Mouse (Mus musculus) myocyte (in vitro differentiated cells): ENCODE data around the gene Gm11084. TPM values are rescaled to one million over a fixed set of nuclear protein-coding genes. Genes with fewer than 3 reads are reported as not detected.
A peak's percentile ranks its signal among the peaks of the same experiment; 100 is the strongest.

Source experiments
- H3K27me3 ChIP-seq: one replicate; pipeline ENCODE4 v1.6.1; 2011; ENCODE audit not compliant: control insufficient read depth, insufficient read depth, insufficient read length
- H3K36me3 ChIP-seq: one replicate; pipeline ENCODE4 v1.6.1; 2011; ENCODE audit not compliant: control insufficient read depth, insufficient read depth
- H3K4me2 ChIP-seq: one replicate; pipeline ENCODE4 v1.6.1; 2011; ENCODE audit warnings: low read depth, control low read depth
- H3K4me3 ChIP-seq: one replicate; pipeline ENCODE4 v1.5.1; 2011; ENCODE audit warnings: mild to moderate bottlenecking, control low read depth, moderate library complexity
- H3K79me2 ChIP-seq: one replicate; pipeline ENCODE4 v1.6.1; 2011; ENCODE audit not compliant: control insufficient read depth, insufficient read depth
- H3ac ChIP-seq: one replicate; pipeline ENCODE4 v1.6.1; 2011; ENCODE audit not compliant: control insufficient read depth, insufficient read length
- CEBPB ChIP-seq: IDR thresholded peaks from 2 replicates; pipeline ENCODE4 v1.6.1; 2011; ENCODE audit warnings: mild to moderate bottlenecking, moderate library complexity; ENCODE audit not compliant: poor library complexity, insufficient read depth, severe bottlenecking
- E2F4 ChIP-seq: IDR thresholded peaks from one replicate; pipeline ENCODE4 v1.6.1; 2011; ENCODE audit warnings: mild to moderate bottlenecking, control low read depth, moderate library complexity; ENCODE audit not compliant: insufficient read depth
- MAX ChIP-seq: IDR thresholded peaks from one replicate; pipeline ENCODE4 v1.6.1; 2011; ENCODE audit warnings: low read depth, mild to moderate bottlenecking, control low read depth
- MYOD1 ChIP-seq, 3 experiments: IDR thresholded peaks; one replicate each; pipeline ENCODE4 v1.6.1; 2011; ENCODE audit warnings: control low read depth in 2 of 3, low read depth in 2 of 3, mild to moderate bottlenecking in 2 of 3, moderate library complexity in 1 of 3; ENCODE audit not compliant: insufficient read length in 2 of 3, control insufficient read depth in 1 of 3
- MYOG ChIP-seq, 3 experiments: IDR thresholded peaks; one replicate each; pipeline ENCODE4 v1.6.1; 2011; ENCODE audit warnings: control low read depth in 2 of 3, low read depth in 2 of 3, mild to moderate bottlenecking in 2 of 3; ENCODE audit not compliant: insufficient read length in 2 of 3, control insufficient read depth in 1 of 3, insufficient read depth in 1 of 3
- POLR2A ChIP-seq: IDR thresholded peaks from one replicate; pipeline ENCODE4 v1.6.1; 2011; ENCODE audit warnings: low read depth, mild to moderate bottlenecking, control low read depth, moderate library complexity; ENCODE audit not compliant: insufficient read length
- POLR2AphosphoS2 ChIP-seq: IDR thresholded peaks from one replicate; pipeline ENCODE4 v1.6.1; 2011; ENCODE audit warnings: low read depth, control low read depth; ENCODE audit not compliant: insufficient read length
- REST ChIP-seq: IDR thresholded peaks from one replicate; pipeline ENCODE4 v1.6.1; 2011; ENCODE audit warnings: mild to moderate bottlenecking, control low read depth, moderate library complexity; ENCODE audit not compliant: insufficient read depth, insufficient read length
- SRF ChIP-seq: IDR thresholded peaks from one replicate; pipeline ENCODE4 v1.6.1; 2011; ENCODE audit warnings: low read depth; ENCODE audit not compliant: control insufficient read depth, insufficient read length
- TCF12 ChIP-seq: IDR thresholded peaks from one replicate; pipeline ENCODE4 v1.6.1; 2011; ENCODE audit warnings: mild to moderate bottlenecking, control low read depth; ENCODE audit not compliant: poor library complexity, insufficient read depth, severe bottlenecking
- TCF3 ChIP-seq: IDR thresholded peaks from one replicate; pipeline ENCODE4 v1.6.1; 2011; ENCODE audit warnings: low read depth, control low read depth; ENCODE audit not compliant: insufficient read length
- USF1 ChIP-seq: IDR thresholded peaks from one replicate; pipeline ENCODE4 v1.6.1; 2011; ENCODE audit warnings: low read depth, mild to moderate bottlenecking, control low read depth, moderate library complexity
- polyA plus RNA-seq: library from polyadenylated mRNA; unstranded; fragments of >200 nt; fragmentation: generic; extraction: Trizol; gene quantifications from one replicate; pipeline ENCODE4 v1.2.1, GENCODE M21; 2012; ENCODE audit warnings: missing spikeins

The Gm11084 gene
- polyA plus RNA-seq, 1 experiment, result not detected

DNA sequence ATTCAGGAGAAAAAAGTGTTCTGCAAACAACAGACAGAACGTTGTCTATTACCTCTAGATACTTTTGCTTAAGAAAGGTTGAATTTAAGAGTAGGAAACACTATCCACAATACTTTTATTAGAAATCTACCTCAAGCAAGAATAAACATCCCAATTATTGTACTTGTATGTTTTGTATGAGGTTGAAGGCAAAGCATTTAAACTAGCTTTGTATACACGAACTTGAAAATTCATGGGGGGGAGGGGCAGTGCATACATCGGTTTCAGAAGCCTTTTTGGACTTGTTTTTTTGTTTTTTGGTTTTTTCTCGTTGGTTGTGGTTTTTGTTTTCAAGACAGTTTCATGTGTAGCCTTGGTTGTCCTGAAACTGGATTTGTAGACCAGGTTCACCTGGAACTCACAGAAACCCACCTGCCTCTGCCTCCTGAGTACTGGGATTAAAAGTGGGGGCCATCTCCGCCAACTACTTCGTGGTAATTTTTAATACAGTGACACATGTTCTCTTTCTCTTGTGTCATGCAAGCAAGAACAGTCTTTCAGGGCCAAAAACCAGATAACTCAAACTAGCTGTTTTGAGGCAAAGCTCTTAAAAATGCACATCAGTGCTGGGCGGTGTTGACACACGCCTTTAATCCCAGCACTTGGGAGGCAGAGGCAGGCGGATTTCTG, 4.9 kb downstream of the Gm11084 start:
- TF ChIP-seq MYOD1 (IDR thresholded peaks at IDR 0.05; ENCODE audit: control insufficient read depth in 1 of 3, insufficient read length in 2 of 3, low read depth in 2 of 3), result no peak
- no peak for TF ChIP-seq MAX
- TF ChIP-seq POLR2A, result no peak
- TF ChIP-seq E2F4, result no peak
- no peak for TF ChIP-seq REST
- TF ChIP-seq USF1, result no peak
- no peak for TF ChIP-seq TCF3
- TF ChIP-seq MYOG (IDR thresholded peaks at IDR 0.05; ENCODE audit: control insufficient read depth in 1 of 3, insufficient read depth in 1 of 3, insufficient read length in 2 of 3, low read depth in 2 of 3), result no peak
- no peak for TF ChIP-seq CEBPB
- TF ChIP-seq POLR2AphosphoS2, result no peak
- no peak for TF ChIP-seq TCF12
- TF ChIP-seq SRF, result no peak
- H3K79me2 ChIP-seq, result peaks cover 20% of the 10 kb centered on the region
- peak overlapping the region; percentile 80 for H3ac ChIP-seq
- H3K36me3 ChIP-seq, result no peaks in the 10 kb centered on the region
- H3K4me3 ChIP-seq, result peak overlapping the region; percentile 45
- peak overlapping the region; percentile 49 for H3K4me2 ChIP-seq
- no peaks in the 10 kb centered on the region for H3K27me3 ChIP-seq

GRCm38 (mm10) chr2:72981075-72981420, 5.5 kb downstream of the Gm11084 start:
- Histone ChIP-seq H3K36me3 (no peaks in the 10 kb centered on the region), H3K79me2 (peaks cover 25% of the 10 kb centered on the region), H3ac (peak overlapping the region; percentile 80)

GRCm38 (mm10) chr2:72980337-72981074, 6.0 kb downstream of the Gm11084 start, which contains the start of gene Sp3:
Sp3 (minus strand) TSS chr2:72980446.
- H3ac ChIP-seq, result peak within 1 kb of the TSS; percentile 80
- peaks cover under 1% of the 10 kb centered on the region for H3K36me3 ChIP-seq
- TF ChIP-seq USF1, result no peak
- TF ChIP-seq MYOG (IDR thresholded peaks at IDR 0.05; ENCODE audit: control insufficient read depth in 1 of 3, insufficient read depth in 1 of 3, insufficient read length in 2 of 3, low read depth in 2 of 3), result peak in 1 of 3 experiments; percentile 23
- TF ChIP-seq SRF, result no peak
- no peak for TF ChIP-seq CEBPB
- peak; percentile 83 for TF ChIP-seq POLR2A
- TF ChIP-seq POLR2AphosphoS2, result peak; percentile 93
- H3K27me3 ChIP-seq, result no peaks in the 10 kb centered on the region
- H3K4me3 ChIP-seq, result peak within 1 kb of the TSS; percentile 45
- H3K4me2 ChIP-seq, result peak within 1 kb of the TSS; percentile 49
- H3K79me2 ChIP-seq, result peaks cover 30% of the 10 kb centered on the region

More at GRCm38 (mm10) chr2:72981075-72981420, 5.5 kb downstream of the Gm11084 start:
- Histone ChIP-seq H3K27me3 (no peaks in the 10 kb centered on the region), H3K4me3 (peak overlapping the region; percentile 45), H3K4me2 (peak overlapping the region; percentile 49)
- TF ChIP-seq POLR2AphosphoS2, result no peak
- no peak for TF ChIP-seq TCF3
- TF ChIP-seq MYOG (IDR thresholded peaks at IDR 0.05; ENCODE audit: control insufficient read depth in 1 of 3, insufficient read depth in 1 of 3, insufficient read length in 2 of 3, low read depth in 2 of 3), result no peak

DNA sequence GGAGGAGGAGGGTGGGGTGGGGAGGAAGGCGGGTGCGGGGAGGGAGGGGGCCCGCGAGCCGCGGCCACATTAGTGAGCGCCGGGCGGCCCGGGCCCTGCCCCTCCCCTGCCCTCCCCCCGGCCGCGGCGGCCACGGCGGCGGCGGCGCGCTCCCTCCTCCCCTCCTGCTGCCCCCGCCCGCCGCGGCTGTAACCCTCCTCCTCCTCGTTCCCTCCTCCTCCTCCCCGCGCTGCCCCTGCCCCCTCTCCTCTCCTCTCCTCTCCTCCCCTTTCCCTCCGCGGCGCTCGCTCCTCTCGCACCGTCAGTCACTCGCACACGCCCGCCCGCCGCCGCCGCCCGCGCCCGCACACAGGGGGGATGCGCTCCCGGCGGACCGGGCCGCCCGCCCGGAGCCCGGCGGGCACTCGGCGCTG, 6.9 kb downstream of the Gm11084 start:
- Histone ChIP-seq H3K36me3 (peaks cover 8% of the 10 kb centered on the region), H3K27me3 (no peaks in the 10 kb centered on the region), H3ac (peak overlapping the region; percentile 80), H3K4me2 (no peak overlapping the region), H3K79me2 (peaks cover 39% of the 10 kb centered on the region), H3K4me3 (peak overlapping the region; percentile 45)
- TF ChIP-seq E2F4 (no peak), POLR2AphosphoS2 (peak; percentile 81), CEBPB (no peak), USF1 (no peak), MYOD1 (IDR thresholded peaks at IDR 0.05; ENCODE audit: control insufficient read depth in 1 of 3, insufficient read length in 2 of 3, low read depth in 2 of 3) (no peak), TCF3 (peak; percentile 2), POLR2A (peak; percentile 43)

GRCm38 (mm10) chr2:72978901-72979658, 7.4 kb downstream of the Gm11084 start:
- Histone ChIP-seq H3K36me3 (peaks cover 8% of the 10 kb centered on the region), H3K4me2 (no peak overlapping the region), H3K4me3 (peak overlapping the region; percentile 45), H3K79me2 (peaks cover 45% of the 10 kb centered on the region), H3K27me3 (no peaks in the 10 kb centered on the region), H3ac (peak overlapping the region; percentile 80)
- TF ChIP-seq POLR2A (peak; percentile 73), MAX (no peak), CEBPB (no peak), REST (no peak), SRF (no peak), POLR2AphosphoS2 (peak; percentile 77), TCF12 (no peak), MYOG (IDR thresholded peaks at IDR 0.05; ENCODE audit: control insufficient read depth in 1 of 3, insufficient read depth in 1 of 3, insufficient read length in 2 of 3, low read depth in 2 of 3) (peak in 1 of 3 experiments; percentile 15), USF1 (no peak), MYOD1 (IDR thresholded peaks at IDR 0.05; ENCODE audit: control insufficient read depth in 1 of 3, insufficient read length in 2 of 3, low read depth in 2 of 3) (peak in 1 of 3 experiments; percentile 21), TCF3 (no peak), E2F4 (no peak)
